Mouse (Mus musculus) hindbrain, postnatal 0 days (tissue): ENCODE data around the gene Actg1. TPM values are rescaled to one million over a fixed set of nuclear protein-coding genes. Genes with fewer than 3 reads are reported as not detected.

ENCODE experiments used
- ATAC-seq: fragments of 200-750 bp; cut with Nextera tagmentation; 2 replicates; pipeline ENCODE4 v1.8.0; 2017; ENCODE audit warnings: mild to moderate bottlenecking, moderate TSS enrichment, moderate library complexity
- DNase-seq: peaks from one replicate; pipeline ENCODE4 v3.0.0-alpha.2; 2015; ENCODE audit warnings: low spot score
- H3K27ac ChIP-seq: fragments of 300-500 bp; sonication (generic); 2 replicates; pipeline ENCODE4 v1.5.1; 2014; ENCODE audit warnings: mild to moderate bottlenecking
- H3K27me3 ChIP-seq: fragments of 300-500 bp; sonication (generic); 2 replicates; pipeline ENCODE4 v1.6.1; 2014; ENCODE audit warnings: low read length, mixed read lengths; ENCODE audit not compliant: insufficient read depth
- H3K36me3 ChIP-seq: fragments of 300-500 bp; sonication (generic); 2 replicates; pipeline ENCODE4 v1.6.1; 2014; ENCODE audit warnings: low read length, mixed read lengths; ENCODE audit not compliant: insufficient read depth
- H3K4me1 ChIP-seq: fragments of 300-500 bp; sonication (generic); 2 replicates; pipeline ENCODE4 v1.6.1; 2014; ENCODE audit warnings: antibody characterized with exemption, low read length, mixed read lengths; ENCODE audit not compliant: insufficient read depth
- H3K4me2 ChIP-seq: fragments of 300-500 bp; sonication (generic); 2 replicates; pipeline ENCODE4 v1.6.1; 2014; ENCODE audit warnings: low read depth, mild to moderate bottlenecking, low read length, moderate library complexity, mixed read lengths
- H3K4me3 ChIP-seq: fragments of 300-500 bp; sonication (generic); 2 replicates; pipeline ENCODE4 v1.5.1; 2014; ENCODE audit warnings: low read length
- H3K9ac ChIP-seq: fragments of 300-500 bp; sonication (generic); replicated peaks from 2 replicates; pipeline ENCODE4 v1.6.1; 2014; ENCODE audit warnings: mild to moderate bottlenecking, low read length, moderate library complexity, mixed read lengths
- H3K9me3 ChIP-seq: fragments of 300-500 bp; sonication (generic); 2 replicates; pipeline ENCODE4 v1.6.1; 2016; ENCODE audit warnings: low read length, mixed read lengths
- CTCF ChIP-seq: IDR thresholded peaks from 2 replicates; pipeline ENCODE4 v1.5.1; 2016; ENCODE audit warnings: antibody characterized with exemption, control low read depth, low read depth
- WGBS: fragments of 180-500 bp; shearing (Covaris S2); extraction: QIAGEN DNeasy Blood & Tissue Kit; methylation state at CpG from one replicate; pipeline ENCODE4 v1.1.7; 2014; 5-methylcytosine and 5-hydroxymethylcytosine counted together
- polyA plus RNA-seq: library from polyadenylated mRNA; unstranded; fragments of >200 nt; fragmentation: Nextera tagmentation; extraction: Ambion mirVana; gene quantifications from 2 replicates; pipeline ENCODE4 v1.2.1, GENCODE M21; 2015
- total RNA-seq: library from RNA; depleted of rRNA; stranded (reverse); fragments of >200 nt; gene quantifications from 2 replicates; pipeline ENCODE4 v1.2.3, GENCODE M21; 2014

Actg1 gene
- total and polyA plus RNA-seq, 2 experiments from 2014 or later = 2,410 to 3,639 TPM

- ATAC-seq (no peak; the same call in 1 of the 2 replicates), DNase-seq (no peak)
- no peaks in the 10 kb centered on the region for H3K9me3 ChIP-seq
- peak overlapping the region; percentile 79 for H3K4me2 ChIP-seq
- H3K4me1 ChIP-seq = peaks cover 23% of the 10 kb centered on the region
- peak overlapping the region; percentile 60 for H3K9ac ChIP-seq
- no peak for TF ChIP-seq CTCF
- peak overlapping the region; percentile 87 for H3K27ac ChIP-seq
- no peaks in the 10 kb centered on the region for H3K36me3 ChIP-seq
- peak overlapping the region; percentile 44 for H3K4me3 ChIP-seq
- 24% methylated on average over 15 of the region's 15 CpGs for WGBS
- no peaks in the 10 kb centered on the region for H3K27me3 ChIP-seq
Observed at GRCm38 (mm10) chr11:120305535-120306365, 42.6 kb downstream of the Actg1 start.

- no peaks in the 10 kb centered on the region for H3K27me3 ChIP-seq
- H3K9me3 ChIP-seq = no peaks in the 10 kb centered on the region
- H3K9ac ChIP-seq = peak overlapping the region; percentile 60
- DNase-seq (peak; percentile 98), ATAC-seq (peak; percentile 96)
- H3K4me1 ChIP-seq = peaks cover 23% of the 10 kb centered on the region
- H3K27ac ChIP-seq = peak overlapping the region; percentile 87
- H3K36me3 ChIP-seq = no peaks in the 10 kb centered on the region
- H3K4me3 ChIP-seq = peak overlapping the region; percentile 44
- peak overlapping the region; percentile 79 for H3K4me2 ChIP-seq
- under 1% methylated on average over 50 of the region's 53 CpGs for WGBS
- peak; percentile 71 for TF ChIP-seq CTCF
Observed at GRCm38 (mm10) chr11:120304886-120305534, 43.3 kb downstream of the Actg1 start.

GRCm38 (mm10) chr11:120304350-120304694, 44.0 kb downstream of the Actg1 start:
- H3K27me3 ChIP-seq = no peaks in the 10 kb centered on the region
- H3K36me3 ChIP-seq = no peaks in the 10 kb centered on the region
- 28% methylated on average over 5 of the region's 5 CpGs for WGBS
- no peaks in the 10 kb centered on the region for H3K9me3 ChIP-seq
- ATAC-seq = no peak
- no peak for TF ChIP-seq CTCF
- DNase-seq = no peak
- peak overlapping the region; percentile 87; the same call in 1 of the 2 replicates for H3K27ac ChIP-seq
- H3K9ac ChIP-seq = peak overlapping the region; percentile 60; the same call in 1 of the 2 replicates
- peaks cover 23% of the 10 kb centered on the region for H3K4me1 ChIP-seq
- H3K4me3 ChIP-seq = peak overlapping the region; percentile 44
- H3K4me2 ChIP-seq = peak overlapping the region; percentile 79

GRCm38 (mm10) chr11:120303559-120304349, 44.6 kb downstream of the Actg1 start:
- H3K4me2 ChIP-seq = 0 out of 2 replicates have a peak overlapping the region, but pooled peaks have one; percentile 79
- H3K4me3 ChIP-seq = no peak overlapping the region
- no peak overlapping the region; the same call in 1 of the 2 replicates for H3K9ac ChIP-seq
- no peaks in the 10 kb centered on the region for H3K9me3 ChIP-seq
- no peaks in the 10 kb centered on the region for H3K27me3 ChIP-seq
- no peak for TF ChIP-seq CTCF
- DNase-seq (no peak), ATAC-seq (no peak)
- H3K4me1 ChIP-seq = peaks cover 23% of the 10 kb centered on the region
- H3K36me3 ChIP-seq = no peaks in the 10 kb centered on the region
- H3K27ac ChIP-seq = peak overlapping the region; percentile 87; the same call in 1 of the 2 replicates
- 92% methylated on average over 21 of the region's 21 CpGs for WGBS

GRCm38 (mm10) chr11:120303119-120303518, 45.2 kb downstream of the Actg1 start:
- Histone ChIP-seq H3K36me3 (no peaks in the 10 kb centered on the region), H3K4me3 (no peak overlapping the region), H3K27me3 (no peaks in the 10 kb centered on the region), H3K9ac (no peak overlapping the region), H3K9me3 (no peaks in the 10 kb centered on the region), H3K4me1 (peaks cover 23% of the 10 kb centered on the region), H3K27ac (no peak overlapping the region), H3K4me2 (no peak overlapping the region)
- WGBS = 82% methylated on average over 9 of the region's 9 CpGs
- ATAC-seq (no peak), DNase-seq (no peak)
- no peak for TF ChIP-seq CTCF

- ATAC-seq (no peak), DNase-seq (no peak)
- WGBS = 47% methylated on average over 5 of the region's 5 CpGs
- H3K27ac ChIP-seq = no peak overlapping the region
- peaks cover 10% of the 10 kb centered on the region; the same call in 1 of the 2 replicates for H3K4me1 ChIP-seq
- H3K27me3 ChIP-seq = no peaks in the 10 kb centered on the region
- no peak overlapping the region for H3K9ac ChIP-seq
- H3K9me3 ChIP-seq = no peaks in the 10 kb centered on the region
- H3K4me2 ChIP-seq = no peak overlapping the region
- no peaks in the 10 kb centered on the region for H3K36me3 ChIP-seq
- no peak for TF ChIP-seq CTCF
- H3K4me3 ChIP-seq = no peak overlapping the region
Observed at GRCm38 (mm10) chr11:120299484-120299883, 48.9 kb downstream of the Actg1 start.
